Mouse (Mus musculus) heart, embryonic 12.5 days (tissue): ENCODE results near the gene Trp53. TPM values are rescaled to one million over a fixed set of nuclear protein-coding genes. Genes with fewer than 3 reads are reported as not detected.

ENCODE experiments used
- ATAC-seq: fragments of 200-750 bp; cut with Nextera tagmentation; 2 replicates; pipeline ENCODE4 v1.8.0; 2017; ENCODE audit warnings: moderate TSS enrichment, moderate library complexity; ENCODE audit not compliant: insufficient number of reproducible peaks, low FRiP score
- H3K27ac ChIP-seq: fragments of 300-500 bp; sonication (generic); 2 replicates; pipeline ENCODE4 v1.5.1; 2016; ENCODE audit warnings: mild to moderate bottlenecking, moderate library complexity; ENCODE audit not compliant: poor library complexity, severe bottlenecking
- H3K27me3 ChIP-seq: fragments of 300-500 bp; sonication (generic); replicated peaks from 2 replicates; pipeline ENCODE4 v1.6.1; 2016; ENCODE audit warnings: mild to moderate bottlenecking, moderate library complexity
- H3K36me3 ChIP-seq: fragments of 300-500 bp; sonication (generic); 2 replicates; pipeline ENCODE4 v1.6.1; 2016; ENCODE audit warnings: mild to moderate bottlenecking, moderate library complexity
- H3K4me1 ChIP-seq: fragments of 300-500 bp; sonication (generic); replicated peaks from 2 replicates; pipeline ENCODE4 v1.6.1; 2016; ENCODE audit warnings: mild to moderate bottlenecking
- H3K4me2 ChIP-seq: fragments of 300-500 bp; sonication (generic); 2 replicates; pipeline ENCODE4 v1.6.1; 2016; ENCODE audit warnings: mild to moderate bottlenecking, moderate library complexity
- H3K4me3 ChIP-seq: fragments of 300-500 bp; sonication (generic); 2 replicates; pipeline ENCODE4 v1.5.1; 2016; ENCODE audit warnings: mild to moderate bottlenecking
- H3K9ac ChIP-seq: fragments of 300-500 bp; sonication (generic); 2 replicates; pipeline ENCODE4 v1.6.1; 2016; ENCODE audit warnings: mild to moderate bottlenecking, moderate library complexity
- H3K9me3 ChIP-seq: fragments of 300-500 bp; sonication (generic); replicated peaks from 2 replicates; pipeline ENCODE4 v1.6.1; 2016; ENCODE audit warnings: mild to moderate bottlenecking, moderate library complexity
- WGBS: fragments of 180-500 bp; shearing (Covaris S2); methylation state at CpG from one replicate; pipeline ENCODE4 v1.1.7; 2016; 5-methylcytosine and 5-hydroxymethylcytosine counted together
- polyA plus RNA-seq: library from polyadenylated mRNA; unstranded; fragments of >200 nt; fragmentation: Nextera tagmentation; extraction: Ambion mirVana; gene quantifications from 2 replicates; pipeline ENCODE4 v1.2.1, GENCODE M21; 2016

The Trp53 gene
- polyA plus RNA-seq, 1 experiment from 2014 or later = 76.0 TPM

DNA sequence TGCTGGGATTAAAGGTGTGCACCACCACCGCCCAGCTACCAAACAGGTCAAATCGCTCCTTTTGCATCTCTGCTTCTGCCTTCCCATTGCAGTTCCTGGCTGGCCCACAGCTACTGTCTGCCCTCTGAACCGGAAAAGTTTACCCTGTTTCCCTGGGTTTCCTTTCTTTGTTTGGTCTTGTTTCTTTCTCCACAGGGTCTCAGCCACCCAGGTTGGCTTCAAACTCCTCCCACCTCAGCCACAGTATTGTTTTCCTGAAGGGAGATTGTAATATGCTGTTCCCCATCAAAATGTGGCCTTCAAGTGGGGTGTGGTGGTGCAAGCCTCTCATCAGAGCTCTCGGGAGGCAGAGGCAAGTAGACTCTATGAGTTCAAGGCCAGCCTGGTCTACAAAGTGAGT lies 28.8 kb upstream of the Trp53 start:
- ATAC-seq = no peak
- Histone ChIP-seq H3K4me2 (no peak overlapping the region), H3K36me3 (peaks cover 20% of the 10 kb centered on the region), H3K4me1 (peaks cover 32% of the 10 kb centered on the region), H3K27me3 (peaks cover 37% of the 10 kb centered on the region), H3K9ac (no peak overlapping the region), H3K4me3 (no peak overlapping the region), H3K27ac (no peak overlapping the region), H3K9me3 (0 out of 2 replicates have a peak, but pooled peaks cover 3% of the 10 kb centered on the region)
- 75% methylated on average over 4 of the region's 4 CpGs for WGBS

DNA sequence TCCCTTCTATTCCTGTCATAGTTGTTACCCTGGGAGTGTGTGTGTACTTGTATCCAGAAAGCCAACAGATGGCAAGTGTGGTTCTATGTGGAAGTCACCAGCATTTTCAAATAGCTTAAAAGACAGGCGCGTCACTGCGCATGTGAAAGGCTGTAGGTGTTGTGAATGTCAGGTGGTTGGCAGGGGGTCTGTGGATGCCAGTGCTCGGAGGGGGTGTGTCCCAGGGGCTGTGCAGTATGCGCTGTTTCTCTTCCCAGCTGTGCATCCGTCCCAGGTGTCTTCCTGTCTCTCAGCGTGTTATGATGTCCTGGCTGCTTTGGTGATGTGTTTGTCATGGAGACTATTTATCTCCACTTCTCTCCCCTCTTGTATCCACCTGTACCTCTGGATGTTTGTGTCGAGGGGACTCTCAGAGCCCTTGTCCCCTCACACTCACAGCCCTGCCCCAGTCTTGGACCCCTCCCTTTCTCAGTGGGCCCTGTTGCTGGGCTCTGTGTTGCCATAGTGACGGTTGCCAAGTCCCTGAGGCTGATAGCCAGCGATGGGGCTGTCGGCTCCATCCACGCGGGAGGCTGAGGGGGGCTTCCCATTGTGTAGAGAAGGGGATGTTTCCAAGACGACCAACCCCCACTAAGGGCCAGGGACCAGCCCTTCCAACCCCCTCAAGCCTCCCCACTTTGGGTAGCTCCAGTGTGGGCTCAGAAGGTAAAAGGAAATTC lies 27.4 kb upstream of the Trp53 start:
- H3K27me3 ChIP-seq = peaks cover 44% of the 10 kb centered on the region
- H3K9me3 ChIP-seq = 0 out of 2 replicates have a peak, but pooled peaks cover 3% of the 10 kb centered on the region
- no peak overlapping the region for H3K4me3 ChIP-seq
- no peak overlapping the region for H3K27ac ChIP-seq
- H3K9ac ChIP-seq = no peak overlapping the region
- H3K4me2 ChIP-seq = no peak overlapping the region
- no peak for ATAC-seq
- peaks cover 31% of the 10 kb centered on the region for H3K36me3 ChIP-seq
- peaks cover 32% of the 10 kb centered on the region for H3K4me1 ChIP-seq
- 29% methylated on average over 14 of the region's 14 CpGs for WGBS

DNA sequence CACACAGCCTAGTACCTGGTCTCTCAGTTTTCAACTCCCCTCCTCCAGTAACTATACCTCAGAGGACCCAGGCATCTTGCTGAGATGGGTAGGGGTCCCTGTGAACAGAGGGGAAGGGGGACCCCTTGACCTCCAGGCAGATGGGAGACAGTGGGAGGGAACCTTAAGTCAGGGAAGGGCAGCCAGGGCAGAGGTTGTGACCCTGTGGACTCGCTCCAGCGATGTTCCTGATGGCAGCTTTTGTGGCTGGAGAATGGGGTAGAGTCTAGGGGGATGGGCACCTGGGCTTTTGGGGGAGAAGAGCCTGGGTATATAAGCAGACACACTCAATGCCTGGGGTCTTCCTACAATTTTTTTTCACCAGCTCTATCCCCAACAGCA lies 26.8 kb upstream of the Trp53 start:
- Histone ChIP-seq H3K9ac (no peak overlapping the region), H3K4me2 (no peak overlapping the region), H3K4me1 (peaks cover 36% of the 10 kb centered on the region), H3K36me3 (peaks cover 31% of the 10 kb centered on the region), H3K9me3 (0 out of 2 replicates have a peak, but pooled peaks cover 3% of the 10 kb centered on the region), H3K4me3 (no peak overlapping the region), H3K27ac (no peak overlapping the region), H3K27me3 (peaks cover 38% of the 10 kb centered on the region)
- WGBS = 45% methylated on average over 2 of the region's 2 CpGs
- no peak for ATAC-seq

DNA sequence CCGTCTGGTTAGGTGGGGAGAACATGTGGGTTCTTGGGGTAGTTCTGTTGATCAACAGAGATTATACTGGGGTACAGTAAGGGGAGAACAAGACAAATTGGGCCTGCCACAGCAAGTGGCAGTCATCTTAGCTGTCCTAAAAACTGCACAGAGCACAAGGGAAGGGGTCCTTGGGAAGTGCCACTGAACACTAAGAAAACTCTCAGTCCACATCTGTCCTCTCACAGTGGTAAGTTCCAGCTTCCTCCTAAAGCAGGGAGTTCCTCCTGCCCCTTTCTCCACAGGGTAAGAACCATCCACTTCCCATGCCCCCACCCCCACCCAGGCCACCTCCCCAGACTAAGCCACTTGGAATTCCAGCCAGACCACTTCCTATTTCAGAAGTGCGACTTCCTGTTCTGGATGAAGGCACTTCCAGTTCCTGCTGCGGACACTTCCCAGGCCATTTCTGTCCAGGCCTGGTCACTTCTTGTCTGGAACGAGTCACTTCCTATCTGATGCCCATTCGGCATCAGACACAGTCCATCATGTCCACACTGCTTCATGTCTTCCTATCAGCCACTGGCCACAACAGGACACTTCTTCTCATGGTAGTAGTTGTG lies 25.5 kb upstream of the Trp53 start:
- H3K4me1 ChIP-seq = peaks cover 49% of the 10 kb centered on the region
- no peak for ATAC-seq
- 68% methylated on average over 5 of the region's 5 CpGs for WGBS

DNA sequence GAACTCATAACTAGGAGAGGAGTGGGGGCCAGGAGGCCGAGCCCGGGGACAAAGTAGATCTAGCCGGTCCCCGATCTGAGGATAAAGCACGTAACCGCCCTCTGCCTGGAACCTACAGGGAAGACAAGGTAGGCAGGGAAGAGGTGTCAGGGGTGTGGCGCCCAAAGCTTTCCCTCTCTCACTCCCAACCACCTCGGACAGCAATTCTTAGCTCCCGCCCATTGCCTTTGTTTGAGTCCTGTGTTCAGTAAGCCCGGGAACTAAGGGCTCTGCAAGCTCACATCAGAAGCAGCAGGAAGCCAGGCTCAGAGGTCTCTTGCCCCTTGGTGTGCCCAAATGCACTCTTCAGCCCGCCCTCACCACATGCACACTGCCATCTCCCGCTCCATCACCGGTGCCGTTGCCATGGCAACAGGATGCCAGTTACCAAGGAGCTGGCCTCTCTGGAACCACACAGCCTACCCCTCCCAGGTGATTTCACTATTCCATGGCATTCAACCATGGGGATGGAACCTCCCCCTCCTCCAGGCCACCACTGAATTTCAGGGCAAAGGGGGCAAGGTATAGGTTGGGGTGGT lies 22.7 kb upstream of the Trp53 start:
- no peaks in the 10 kb centered on the region for H3K9me3 ChIP-seq
- 0 out of 2 replicates have a peak overlapping the region, but pooled peaks have one; percentile 62 for H3K4me3 ChIP-seq
- no peak overlapping the region for H3K27ac ChIP-seq
- H3K4me1 ChIP-seq = peaks cover 67% of the 10 kb centered on the region
- H3K4me2 ChIP-seq = peak overlapping the region; percentile 86
- peak overlapping the region; percentile 15; the same call in 1 of the 2 replicates for H3K9ac ChIP-seq
- H3K36me3 ChIP-seq = peaks cover 37% of the 10 kb centered on the region
- peaks cover 19% of the 10 kb centered on the region; the same call in 1 of the 2 replicates for H3K27me3 ChIP-seq
- WGBS = 38% methylated on average over 14 of the region's 14 CpGs
- ATAC-seq = no peak

More for the DNA sequence above, 25.5 kb upstream of the Trp53 start:
- Histone ChIP-seq H3K36me3 (peaks cover 31% of the 10 kb centered on the region), H3K27ac (no peak overlapping the region), H3K9ac (no peak overlapping the region), H3K4me3 (no peak overlapping the region), H3K9me3 (0 out of 2 replicates have a peak, but pooled peaks cover 3% of the 10 kb centered on the region), H3K4me2 (no peak overlapping the region), H3K27me3 (peaks cover 25% of the 10 kb centered on the region)

DNA sequence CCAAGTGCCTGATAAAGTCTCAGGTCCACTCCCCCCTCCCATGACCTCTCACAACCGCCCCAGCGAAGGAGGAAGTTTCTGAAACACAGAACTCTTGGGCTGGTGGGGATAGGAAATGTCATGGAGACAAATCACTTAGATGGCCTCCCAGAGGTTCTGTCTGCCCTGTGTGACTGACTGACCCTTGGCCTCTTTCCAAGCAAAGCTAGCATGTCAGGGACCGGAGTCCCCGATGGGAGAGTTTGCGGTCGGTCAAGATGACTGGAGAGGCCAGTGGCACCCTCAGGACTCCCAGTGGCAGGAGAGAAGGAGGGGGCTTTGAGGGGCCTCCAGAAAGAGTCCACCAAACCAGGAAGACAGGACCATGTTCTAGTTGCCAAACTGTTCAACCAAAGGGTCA lies 21.4 kb upstream of the Trp53 start:
- H3K9ac ChIP-seq = peak overlapping the region; percentile 88
- no peak for ATAC-seq
- WGBS = under 1% methylated on average over 6 of the region's 6 CpGs
- H3K4me2 ChIP-seq = peak overlapping the region; percentile 86
- H3K9me3 ChIP-seq = no peaks in the 10 kb centered on the region
- peaks cover 19% of the 10 kb centered on the region; the same call in 1 of the 2 replicates for H3K27me3 ChIP-seq
- H3K27ac ChIP-seq = peak overlapping the region; percentile 96
- H3K36me3 ChIP-seq = peaks cover 45% of the 10 kb centered on the region
- H3K4me3 ChIP-seq = peak overlapping the region; percentile 62
- peaks cover 74% of the 10 kb centered on the region for H3K4me1 ChIP-seq

DNA sequence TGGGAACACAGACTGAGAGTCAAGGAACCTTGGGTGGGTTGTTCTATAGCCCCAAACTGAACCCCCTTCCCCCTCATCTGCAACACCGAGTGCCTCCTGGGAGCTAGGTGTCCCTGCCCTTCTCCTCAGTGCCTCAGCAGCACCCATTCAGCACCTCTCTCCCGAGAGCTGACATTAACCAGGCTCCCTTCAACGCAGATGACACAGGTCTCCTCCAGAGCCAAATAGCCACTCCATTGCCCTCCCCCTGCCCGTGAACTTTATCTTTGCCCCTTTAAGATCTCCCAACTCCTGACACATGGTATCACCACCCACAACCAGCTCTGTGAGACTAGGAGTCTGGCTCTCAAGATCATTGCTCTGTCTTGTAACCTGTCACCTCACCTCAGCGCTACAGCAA lies 21.0 kb upstream of the Trp53 start:
- Histone ChIP-seq H3K27me3 (peaks cover 19% of the 10 kb centered on the region; the same call in 1 of the 2 replicates), H3K36me3 (peaks cover 45% of the 10 kb centered on the region), H3K4me1 (peaks cover 76% of the 10 kb centered on the region), H3K9me3 (no peaks in the 10 kb centered on the region), H3K4me3 (peak overlapping the region; percentile 62), H3K9ac (peak overlapping the region; percentile 88), H3K27ac (peak overlapping the region; percentile 96), H3K4me2 (peak overlapping the region; percentile 86)
- WGBS = 3% methylated on average over 5 of the region's 5 CpGs
- peak; percentile 63 for ATAC-seq

DNA sequence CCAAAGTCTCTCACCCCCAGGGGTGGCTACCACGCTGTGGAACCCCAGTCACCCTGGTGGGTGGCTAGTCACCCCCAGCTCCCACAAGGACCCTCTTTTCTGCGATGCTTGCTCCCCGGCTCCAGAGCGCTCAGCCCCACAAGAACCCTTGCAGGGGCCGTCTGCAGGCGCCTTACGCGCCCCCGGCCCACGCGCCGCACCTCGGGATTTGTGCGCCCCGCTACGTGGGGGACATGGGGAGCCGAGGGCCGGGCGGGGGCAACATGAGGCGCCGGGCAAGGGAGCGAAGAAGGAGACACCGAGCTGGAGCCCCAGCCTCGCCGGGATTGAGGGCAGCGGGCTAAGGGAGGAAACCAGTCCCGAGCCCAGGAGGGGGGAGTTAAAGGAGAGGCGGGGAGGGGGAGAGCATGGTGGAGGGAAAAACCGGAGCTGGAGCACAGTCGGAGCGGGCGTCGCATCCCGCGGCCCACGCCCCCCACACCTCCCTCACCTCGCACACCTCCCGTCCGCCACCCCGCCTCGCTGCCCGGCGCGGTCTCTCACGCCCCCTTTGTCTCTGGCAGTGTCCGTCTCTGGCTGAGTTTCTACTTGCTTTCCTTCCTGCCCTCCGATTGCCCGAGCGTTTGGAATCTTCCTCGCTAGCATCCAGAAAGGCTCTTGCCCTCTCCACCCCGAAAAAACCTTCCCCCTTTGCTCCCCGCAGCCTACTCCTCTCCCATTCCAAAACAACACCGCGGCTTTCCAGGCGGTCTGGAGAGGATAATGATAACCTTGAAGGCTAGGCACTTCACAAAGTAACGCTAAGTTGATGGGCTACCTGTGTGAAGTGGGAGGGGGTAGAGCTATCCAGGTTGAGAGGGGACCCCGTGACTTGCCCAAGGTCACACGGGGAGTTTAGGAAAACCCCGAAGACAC lies 20.1 kb upstream of the Trp53 start, which contains the start of gene Efnb3:
Efnb3 (minus strand) TSS at position 355 of the 915 bp plus-strand sequence.
- peak; percentile 47 for ATAC-seq

DNA sequence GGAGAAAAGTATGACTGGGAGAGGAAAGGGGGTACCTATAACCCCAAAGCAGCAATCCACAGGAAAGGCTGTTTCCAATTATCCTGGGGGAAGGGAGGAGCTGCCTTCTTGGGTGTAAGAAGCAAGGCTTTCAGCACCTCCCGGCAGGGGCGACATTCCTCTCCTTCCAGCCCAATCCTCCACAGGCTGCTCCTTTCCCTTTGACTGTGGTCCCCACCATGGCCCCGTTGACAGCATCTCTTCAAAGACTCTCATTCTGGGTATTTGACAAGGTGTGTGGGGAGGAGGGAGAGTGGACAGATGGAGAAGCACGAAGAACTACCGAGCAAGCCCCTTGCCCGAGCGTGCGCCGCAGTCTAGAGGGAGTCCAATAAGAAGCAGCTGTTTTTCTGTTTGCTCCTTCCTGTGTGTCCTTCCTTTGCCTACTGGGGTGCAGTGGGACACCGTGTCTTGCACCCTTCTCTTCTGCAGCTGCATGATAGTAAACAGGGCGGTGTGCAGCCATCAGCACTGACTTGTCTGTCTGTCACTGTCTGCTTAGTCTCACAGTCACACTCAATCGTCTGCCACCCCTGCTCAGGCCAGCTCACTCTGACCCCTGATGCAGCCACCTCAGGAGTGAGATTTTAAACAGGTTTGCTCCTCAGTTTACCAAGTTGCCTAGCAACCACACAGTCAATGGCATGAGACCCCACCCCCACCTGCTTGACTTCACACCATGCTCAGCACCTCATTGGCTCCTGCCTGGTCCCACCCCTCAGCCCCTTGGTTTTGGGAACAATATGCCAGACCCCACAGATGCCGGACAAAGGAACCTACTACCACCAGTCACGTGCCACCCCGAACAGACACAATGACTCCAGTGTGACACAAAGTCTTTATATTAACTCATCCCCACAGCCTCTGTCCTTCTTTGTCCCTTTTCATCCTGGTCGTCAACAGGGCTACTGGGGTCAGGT lies 19.0 kb upstream of the Trp53 start:
- peak overlapping the region; percentile 88 for H3K9ac ChIP-seq
- H3K27ac ChIP-seq = peak overlapping the region; percentile 96
- H3K4me1 ChIP-seq = peaks cover 73% of the 10 kb centered on the region
- no peaks in the 10 kb centered on the region for H3K9me3 ChIP-seq
- H3K36me3 ChIP-seq = peaks cover 32% of the 10 kb centered on the region
- H3K27me3 ChIP-seq = peaks cover 11% of the 10 kb centered on the region; the same call in 1 of the 2 replicates
- 16% methylated on average over 16 of the region's 16 CpGs for WGBS
- H3K4me2 ChIP-seq = peak overlapping the region; percentile 86
- peak; percentile 23 for ATAC-seq
- peak overlapping the region; percentile 62 for H3K4me3 ChIP-seq

More for the DNA sequence above, 20.1 kb upstream of the Trp53 start, which contains the start of gene Efnb3:
- Histone ChIP-seq H3K36me3 (peaks cover 38% of the 10 kb centered on the region), H3K27me3 (peaks cover 19% of the 10 kb centered on the region; the same call in 1 of the 2 replicates), H3K9me3 (no peaks in the 10 kb centered on the region), H3K4me2 (peak within 1 kb of the TSS; percentile 86), H3K4me3 (peak within 1 kb of the TSS; percentile 62), H3K4me1 (peaks cover 73% of the 10 kb centered on the region), H3K27ac (peak within 1 kb of the TSS; percentile 96), H3K9ac (peak within 1 kb of the TSS; percentile 88)
- under 1% methylated on average over 57 of the region's 59 CpGs for WGBS
